Mouse (Mus musculus) common myeloid progenitor, adult 5-6 weeks (primary cell): Measurements from ENCODE around the gene Cd247. TPM values are rescaled to one million over a fixed set of nuclear protein-coding genes. Genes with fewer than 3 reads are reported as not detected.
A peak's percentile ranks its signal among the peaks of the same experiment; 100 is the strongest.
"Not testable (repeated sequence)": the region's sequence is repeated elsewhere in the genome, so short reads cannot be mapped to it uniquely, and the experiment has no call there.

Experiments used
- ATAC-seq: replicated peaks from 2 replicates; pipeline ENCODE4 v1.8.0; 2016; ENCODE audit warnings: low read depth, mild to moderate bottlenecking, moderate TSS enrichment, inconsistent platforms; ENCODE audit not compliant: poor library complexity, severe bottlenecking
- total RNA-seq: library from RNA; stranded (forward); fragments of 200-1000, 187-1606 nt; gene quantifications from 2 replicates; pipeline ENCODE4 v1.2.3, GENCODE M21; 2017

The Cd247 gene
- 1.2 and 1.9 TPM in 2 replicates for total RNA-seq

- ATAC-seq, result no peak
These were observed at the start of gene Cd247 for GRCm38 (mm10) chr1:165788511-165788910. Gene Cd247, plus strand, starts transcription at chr1:165788681.

GRCm38 (mm10) chr1:165738985-165739384 lies 49.5 kb upstream of the Cd247 start:
- ATAC-seq, result no peak

- no peak for ATAC-seq
These were observed 46.5 kb upstream of the Cd247 start for GRCm38 (mm10) chr1:165741989-165742388.

- ATAC-seq, result no peak
These were observed 40.4 kb upstream of the Cd247 start for GRCm38 (mm10) chr1:165748053-165748452.

GRCm38 (mm10) chr1:165751142-165751541 lies 37.3 kb upstream of the Cd247 start:
- peak; percentile 86 for ATAC-seq

- ATAC-seq, result no peak
These were observed 36.6 kb upstream of the Cd247 start for GRCm38 (mm10) chr1:165751838-165752237.

- ATAC-seq, result no peak
These were observed 34.3 kb upstream of the Cd247 start for GRCm38 (mm10) chr1:165754205-165754604.

GRCm38 (mm10) chr1:165755194-165755593 lies 33.3 kb upstream of the Cd247 start:
- ATAC-seq, result no peak

GRCm38 (mm10) chr1:165761522-165762305 lies 26.8 kb upstream of the Cd247 start:
- ATAC-seq, result no peak

- not testable (repeated sequence) for ATAC-seq
These were observed 26.0 kb upstream of the Cd247 start for GRCm38 (mm10) chr1:165762498-165762897.

- ATAC-seq, result peak; percentile 46
These were observed 25.4 kb upstream of the Cd247 start for GRCm38 (mm10) chr1:165762914-165763634.

- ATAC-seq, result peak; percentile 80
These were observed 24.7 kb upstream of the Cd247 start, which contains the start of gene Creg1 for GRCm38 (mm10) chr1:165763635-165764372. Gene Creg1, plus strand, starts transcription at chr1:165763746.

- ATAC-seq, result no peak
These were observed 23.9 kb upstream of the Cd247 start for GRCm38 (mm10) chr1:165764571-165764970.

- ATAC-seq, result no peak
These were observed 23.4 kb upstream of the Cd247 start for GRCm38 (mm10) chr1:165765041-165765440.

- no peak for ATAC-seq
These were observed 22.7 kb upstream of the Cd247 start for GRCm38 (mm10) chr1:165765651-165766294.

- ATAC-seq, result peak; percentile 13
These were observed 22.1 kb upstream of the Cd247 start for GRCm38 (mm10) chr1:165766295-165766890.

GRCm38 (mm10) chr1:165768894-165769512 lies 19.5 kb upstream of the Cd247 start:
- ATAC-seq, result 0 out of 2 replicates have a peak, but pooled peaks have one; percentile 13

GRCm38 (mm10) chr1:165770181-165770759 lies 18.2 kb upstream of the Cd247 start:
- ATAC-seq, result no peak

GRCm38 (mm10) chr1:165771491-165771897 lies 17.0 kb upstream of the Cd247 start:
- peak; percentile 84 for ATAC-seq
